Mouse (Mus musculus): ENCODE measurements around the gene Ercc5. TPM values are rescaled to one million over a fixed set of nuclear protein-coding genes. Genes with fewer than 3 reads are reported as not detected.

The Ercc5 gene
- polyA plus RNA-seq, 1 experiment, result 28.7 TPM

DNA sequence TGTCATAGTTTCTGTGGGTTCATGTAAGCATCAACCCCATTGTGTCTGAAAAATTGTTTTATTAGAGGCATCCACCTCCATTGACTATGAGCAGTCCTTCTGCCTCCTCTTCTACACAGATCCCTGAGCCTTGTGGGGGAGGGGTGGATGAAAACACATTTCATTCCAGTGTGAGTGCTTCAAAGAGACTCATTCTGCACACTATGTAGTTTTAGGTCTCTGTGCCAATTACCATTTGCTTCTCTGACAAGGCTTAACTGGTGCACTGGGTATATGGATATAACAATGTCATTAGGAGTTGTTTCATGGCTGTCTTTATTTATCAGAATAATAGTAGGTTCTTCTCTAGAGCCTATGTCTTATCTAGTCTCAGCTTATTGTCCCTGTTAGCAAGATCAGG lies 38.9 kb downstream of the Ercc5 start:
- DNase-seq (ENCODE audit: low read depth), result no peak

DNA sequence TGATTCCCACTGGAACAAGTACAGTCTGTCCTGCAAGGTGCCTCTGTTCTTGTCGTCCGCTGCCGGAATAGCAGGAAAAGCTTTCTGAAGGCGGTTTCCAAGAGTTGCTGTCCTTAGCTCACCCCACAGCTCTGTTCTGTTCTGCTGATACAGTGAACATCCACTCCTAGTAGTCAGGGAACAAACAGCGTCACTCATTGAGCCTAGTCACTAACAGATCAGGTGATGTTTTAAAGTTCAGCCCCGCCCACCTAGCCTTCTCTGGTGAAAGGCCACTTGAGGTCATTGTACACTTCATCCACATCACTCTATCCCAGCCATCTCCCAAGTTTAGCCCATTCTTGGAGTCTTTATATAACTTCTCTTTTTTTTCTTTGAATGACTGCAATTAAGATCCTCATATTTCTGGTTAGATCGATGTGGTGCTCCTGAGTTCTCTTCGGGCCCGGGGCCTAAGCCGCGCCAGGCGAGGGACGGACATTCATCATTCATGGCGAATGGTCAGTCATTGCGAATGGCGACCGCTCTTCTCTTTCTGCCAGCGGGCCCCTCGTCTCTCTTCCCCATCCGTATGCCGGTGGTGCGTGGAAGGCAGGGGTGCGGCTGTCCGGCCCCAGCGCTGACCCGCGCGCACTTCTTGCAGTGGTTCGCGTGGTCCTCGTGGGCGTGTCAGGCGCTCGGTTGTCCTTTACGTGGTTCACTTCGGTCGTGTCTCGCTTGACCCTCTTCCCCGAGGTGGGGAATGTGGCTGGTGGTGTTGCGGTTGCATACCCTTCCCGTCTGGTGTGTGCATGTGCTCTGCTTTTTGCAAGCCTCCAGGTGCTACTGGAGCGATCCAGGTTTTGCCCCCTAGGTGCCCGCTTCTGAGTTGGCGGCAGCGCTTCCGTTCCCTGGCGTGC lies 51.0 kb downstream of the Ercc5 start:
- peak; percentile 27 for DNase-seq (ENCODE audit: low read depth)
- no peak for TF ChIP-seq POLR2A (IDR thresholded peaks at IDR 0.05; ENCODE audit: borderline replicate concordance, extremely low read depth, insufficient read depth, insufficient read length, poor library complexity, severe bottlenecking)
- no peak for TF ChIP-seq CTCF (IDR thresholded peaks at IDR 0.05; ENCODE audit: borderline replicate concordance, extremely low read depth, insufficient read depth, insufficient read length)

More for the DNA sequence above, 38.9 kb downstream of the Ercc5 start:
- TF ChIP-seq CTCF (IDR thresholded peaks at IDR 0.05; ENCODE audit: borderline replicate concordance, extremely low read depth, insufficient read depth, insufficient read length), result no peak
- TF ChIP-seq POLR2A (IDR thresholded peaks at IDR 0.05; ENCODE audit: borderline replicate concordance, extremely low read depth, insufficient read depth, insufficient read length, poor library complexity, severe bottlenecking), result no peak

DNA sequence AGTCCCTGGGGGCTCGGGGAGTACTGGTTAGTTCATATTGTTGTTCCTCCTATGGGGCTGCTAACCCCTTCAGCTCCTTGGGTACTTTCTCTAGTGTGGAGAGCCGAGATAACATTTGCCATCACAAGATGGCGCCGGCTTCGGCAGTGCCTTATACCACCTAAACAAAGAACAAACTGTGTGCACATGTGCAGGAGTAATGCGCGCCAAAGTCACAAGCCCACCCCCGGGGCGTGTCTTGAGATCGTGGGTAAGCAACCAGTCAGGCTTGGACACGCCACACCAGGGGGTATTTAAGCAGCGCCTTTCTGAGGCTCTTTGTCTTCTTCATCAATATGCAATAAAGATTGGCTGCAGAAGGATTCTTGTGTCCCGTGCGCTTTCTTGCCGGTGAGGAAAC lies 55.3 kb downstream of the Ercc5 start:
- TF ChIP-seq POLR2A (IDR thresholded peaks at IDR 0.05; ENCODE audit: borderline replicate concordance, extremely low read depth, insufficient read depth, insufficient read length, poor library complexity, severe bottlenecking) (no peak), CTCF (IDR thresholded peaks at IDR 0.05; ENCODE audit: borderline replicate concordance, extremely low read depth, insufficient read depth, insufficient read length) (no peak)
- DNase-seq (ENCODE audit: low read depth), result no peak

DNA sequence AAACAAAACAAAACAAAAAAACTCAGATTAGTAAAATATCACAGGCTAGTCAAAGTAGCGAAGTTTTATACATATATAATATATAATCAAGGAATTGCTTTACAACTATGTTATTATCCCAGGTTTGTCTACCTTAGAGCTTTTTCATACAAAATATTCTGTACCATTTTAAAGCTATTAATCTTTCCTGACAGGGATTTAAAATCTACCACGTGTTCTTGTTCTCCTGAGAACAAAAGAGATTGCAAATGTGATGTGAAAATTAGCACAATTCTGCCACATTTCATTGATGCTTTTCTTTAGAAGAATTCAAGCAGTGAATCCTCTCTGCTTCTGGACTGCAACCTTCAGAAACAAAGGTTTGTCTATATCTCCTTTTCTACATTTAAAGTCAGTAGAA lies 66.9 kb downstream of the Ercc5 start:
- peak; percentile 12 for DNase-seq (ENCODE audit: low read depth)
- no peak for TF ChIP-seq CTCF (IDR thresholded peaks at IDR 0.05; ENCODE audit: borderline replicate concordance, extremely low read depth, insufficient read depth, insufficient read length)
- no peak for TF ChIP-seq POLR2A (IDR thresholded peaks at IDR 0.05; ENCODE audit: borderline replicate concordance, extremely low read depth, insufficient read depth, insufficient read length, poor library complexity, severe bottlenecking)

DNA sequence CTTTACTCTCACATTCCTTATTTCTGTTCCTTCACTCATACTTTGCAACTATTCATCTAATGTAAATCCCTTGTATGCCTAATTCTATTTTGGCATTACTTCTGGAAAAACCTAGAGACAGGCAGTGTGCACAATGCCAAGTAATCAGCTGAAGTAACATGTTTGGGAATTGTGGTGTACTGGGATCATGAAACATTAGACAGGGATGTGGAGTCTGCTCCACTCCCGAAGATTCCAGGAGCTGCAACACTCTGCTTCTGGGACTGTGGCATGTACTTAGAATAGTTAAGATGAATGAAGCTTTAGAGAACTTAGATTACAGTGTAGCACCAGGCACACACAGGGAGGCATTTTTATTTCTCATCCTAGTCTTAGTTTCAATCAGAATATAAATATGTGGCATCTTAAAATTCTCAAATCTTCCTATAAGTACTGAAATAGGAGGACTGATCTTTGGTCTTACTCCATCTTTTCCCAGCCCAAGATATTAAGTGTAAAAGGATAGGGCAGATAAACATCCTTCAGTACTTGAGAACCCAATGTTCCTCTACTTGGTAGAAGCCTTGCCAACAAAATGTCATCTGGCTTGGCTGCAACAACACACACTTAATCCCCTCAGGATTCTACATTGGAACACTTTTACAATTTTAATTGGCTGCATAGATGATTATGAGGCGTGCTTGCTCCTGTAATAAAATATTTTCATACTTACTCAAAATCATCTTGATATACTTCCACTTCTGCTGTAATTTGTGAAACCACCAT lies 69.0 kb downstream of the Ercc5 start:
- DNase-seq (ENCODE audit: low read depth), result peak; percentile 69
- no peak for TF ChIP-seq CTCF (IDR thresholded peaks at IDR 0.05; ENCODE audit: borderline replicate concordance, extremely low read depth, insufficient read depth, insufficient read length)
- no peak for TF ChIP-seq POLR2A (IDR thresholded peaks at IDR 0.05; ENCODE audit: borderline replicate concordance, extremely low read depth, insufficient read depth, insufficient read length, poor library complexity, severe bottlenecking)

DNA sequence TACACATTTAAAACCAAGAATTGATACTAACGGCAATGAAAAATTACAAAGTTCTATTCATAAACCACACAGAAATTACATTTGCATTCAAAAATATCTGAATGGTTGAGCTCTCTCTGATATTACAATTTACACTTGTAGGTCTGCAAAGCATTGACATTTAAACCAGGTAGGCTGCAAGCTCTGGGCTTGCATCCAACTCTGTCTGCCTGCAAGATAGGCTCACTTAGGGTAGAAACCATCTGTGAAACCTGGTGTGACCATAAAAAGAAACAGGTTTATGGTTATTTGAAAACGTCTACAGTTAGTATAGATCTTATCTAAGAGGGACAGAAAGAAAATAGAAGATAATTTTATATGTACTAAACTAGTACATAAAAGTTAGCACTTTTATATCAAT lies 69.6 kb downstream of the Ercc5 start:
- peak; percentile 41 for DNase-seq (ENCODE audit: low read depth)
- TF ChIP-seq POLR2A (IDR thresholded peaks at IDR 0.05; ENCODE audit: borderline replicate concordance, extremely low read depth, insufficient read depth, insufficient read length, poor library complexity, severe bottlenecking) (no peak), CTCF (IDR thresholded peaks at IDR 0.05; ENCODE audit: borderline replicate concordance, extremely low read depth, insufficient read depth, insufficient read length) (no peak)

DNA sequence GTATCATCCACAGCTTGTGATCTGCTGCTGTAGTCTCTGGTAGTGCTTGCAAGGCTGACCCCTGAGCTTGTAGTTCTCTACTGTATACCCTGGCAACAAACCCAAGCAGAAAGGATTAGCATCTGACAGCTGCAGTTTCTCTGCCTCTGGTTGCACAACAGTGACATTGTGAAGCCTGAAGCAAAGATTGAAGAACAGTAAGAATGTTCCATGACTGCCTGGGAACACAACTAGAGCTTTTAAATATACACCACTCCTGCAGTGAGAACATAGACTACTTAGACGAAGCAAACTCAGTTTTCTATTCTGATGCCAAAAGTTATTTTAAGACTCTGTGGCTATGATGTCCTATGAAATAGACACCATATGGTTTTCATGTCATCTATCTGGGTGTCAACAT lies 71.3 kb downstream of the Ercc5 start, which contains the start of gene Mettl21e:
Gene Mettl21e, minus strand, starts transcription at position 86 of the 400 bp plus-strand sequence.
- TF ChIP-seq POLR2A (IDR thresholded peaks at IDR 0.05; ENCODE audit: borderline replicate concordance, extremely low read depth, insufficient read depth, insufficient read length, poor library complexity, severe bottlenecking) (no peak), CTCF (IDR thresholded peaks at IDR 0.05; ENCODE audit: borderline replicate concordance, extremely low read depth, insufficient read depth, insufficient read length) (no peak)
- no peak for DNase-seq (ENCODE audit: low read depth)

DNA sequence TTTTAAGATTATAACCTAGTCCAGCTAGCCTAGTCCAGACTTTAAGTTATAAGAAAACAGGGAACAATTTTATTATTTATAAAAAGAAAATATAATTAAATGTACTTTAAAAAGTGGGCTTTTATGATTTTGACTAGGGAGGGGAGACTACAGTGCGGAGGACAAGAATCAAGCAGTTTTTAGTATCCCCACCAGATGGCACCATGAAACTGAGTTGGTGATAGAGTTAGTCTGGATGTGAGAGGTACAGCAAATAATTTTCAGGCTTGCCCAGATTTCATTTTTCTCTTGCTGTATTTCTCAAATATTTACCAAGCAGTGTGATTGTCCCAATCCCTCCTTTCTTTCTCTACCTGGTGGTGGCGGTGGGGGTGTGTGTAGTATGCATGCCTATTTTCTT lies 81.5 kb downstream of the Ercc5 start:
- peak; percentile 69 for DNase-seq (ENCODE audit: low read depth)
- TF ChIP-seq CTCF (IDR thresholded peaks at IDR 0.05; ENCODE audit: borderline replicate concordance, extremely low read depth, insufficient read depth, insufficient read length) (peak; percentile 62; the same call in 1 of the 2 replicates), POLR2A (IDR thresholded peaks at IDR 0.05; ENCODE audit: borderline replicate concordance, extremely low read depth, insufficient read depth, insufficient read length, poor library complexity, severe bottlenecking) (no peak)

Other genes starting within 250 kb of the Ercc5 start
- 23.4 and 31.9 TPM in 2 replicates for gene Tpp2, start 214.1 kb upstream of the Ercc5 start, polyA plus RNA-seq (2012; rRNA removed)
- gene Mettl21c, start 127.7 kb upstream of the Ercc5 start, polyA plus RNA-seq (2012; rRNA removed), result 1.5 and 1.7 TPM in 2 replicates
- 0.15 and 0.23 TPM in 2 replicates for gene Gm8251, start 85.8 kb upstream of the Ercc5 start, polyA plus RNA-seq (2012; rRNA removed)
- 20.7 and 32.6 TPM in 2 replicates for gene Tex30, start 45.3 kb upstream of the Ercc5 start, polyA plus RNA-seq (2012; rRNA removed)
- gene Kdelc1, start 28.9 kb upstream of the Ercc5 start, polyA plus RNA-seq (2012; rRNA removed), result 24.2 and 32.2 TPM in 2 replicates
- 19.7 and 20.9 TPM in 2 replicates for gene Bivm, start 28.8 kb upstream of the Ercc5 start, polyA plus RNA-seq (2012; rRNA removed)
- gene Mettl21e, start 71.2 kb downstream of the Ercc5 start, polyA plus RNA-seq (2012; rRNA removed), result not detected in 2 replicates

All from brain, embryonic 14.5 days (tissue).